Mouse (Mus musculus): ENCODE data around the gene Jdp2. TPM values are rescaled to one million over a fixed set of nuclear protein-coding genes. Genes with fewer than 3 reads are reported as not detected.

Gene Jdp2
- polyA plus RNA-seq, 1 experiment from 2014 or later: 50.7 TPM

DNA sequence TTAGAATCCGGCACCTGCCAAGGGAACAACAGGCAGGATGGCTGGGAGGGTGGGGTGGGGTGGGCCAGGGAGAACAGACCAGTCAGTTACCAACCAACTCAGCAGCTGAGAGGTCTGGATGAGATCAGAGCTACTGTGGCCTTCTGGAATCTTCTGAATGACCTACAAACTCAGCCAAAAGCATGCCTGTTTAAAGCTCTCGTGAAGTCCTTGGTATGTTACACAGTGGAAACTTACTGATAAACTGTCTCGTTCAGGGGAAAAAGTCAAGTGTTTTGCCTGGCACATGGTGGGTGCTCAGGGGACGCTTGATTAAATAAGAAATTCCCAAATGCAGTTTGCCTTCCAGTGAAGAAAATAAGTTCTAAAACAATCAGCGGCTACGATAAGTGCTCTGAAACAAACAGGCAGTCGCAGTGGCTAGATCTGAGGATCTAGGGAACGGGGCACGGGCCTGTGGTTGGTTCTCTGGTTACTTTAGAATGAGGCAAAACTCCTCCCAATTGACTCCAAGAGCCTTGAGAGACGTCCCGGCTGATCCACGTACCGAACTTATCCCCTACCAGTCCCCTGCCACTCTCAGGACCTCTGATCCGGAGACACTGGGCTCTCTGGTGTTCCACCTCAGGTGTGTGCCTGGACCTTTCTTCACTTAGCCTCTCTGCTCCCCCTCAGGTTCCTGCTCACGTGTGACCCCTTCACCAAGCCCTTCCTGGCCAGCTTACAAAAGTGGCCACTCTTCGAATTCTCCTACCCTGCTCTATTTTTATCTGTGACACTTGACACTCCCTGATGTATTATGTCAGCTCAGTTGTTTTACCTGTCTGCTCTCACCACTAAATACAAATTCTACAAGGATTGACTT is 85.8 kb downstream of the Jdp2 start:
- DNase-seq (ENCODE audit: low read depth, low spot score) (no peak), ATAC-seq (no peak)
- TF ChIP-seq CTCF (IDR thresholded peaks at IDR 0.05): no peak
- H3K27me3 ChIP-seq: peaks cover 9% of the 10 kb centered on the region
- ChIA-PET CTCF (no interaction called here), POLR2A (no interaction called here)
- in situ Hi-C loops (cut with MboI; ENCODE audit: low pct_unique_long_range_greater_than_20kb): no loop called here

GRCm38 (mm10) chr12:85686466-85687216 is 87.8 kb downstream of the Jdp2 start, which contains the start of gene Batf:
Batf (plus strand) TSS chr12:85686669.
- POLR2A ChIA-PET: interaction anchor here (1.2 kb wide), 1 partner anchor 11 kb away, joined by 3 read pairs; no protein-coding TSS in a partner anchor
- H3K27me3 ChIP-seq: peaks cover 22% of the 10 kb centered on the region
- in situ Hi-C loops (cut with MboI; ENCODE audit: low pct_unique_long_range_greater_than_20kb): no loop called here
- TF ChIP-seq CTCF (IDR thresholded peaks at IDR 0.05): no peak
- CTCF ChIA-PET: interaction anchor here (1.4 kb wide), 1 partner anchor 40 kb away, joined by 3 read pairs; no protein-coding TSS in a partner anchor
- DNase-seq (ENCODE audit: low read depth, low spot score): no peak
- no peak for ATAC-seq

DNA sequence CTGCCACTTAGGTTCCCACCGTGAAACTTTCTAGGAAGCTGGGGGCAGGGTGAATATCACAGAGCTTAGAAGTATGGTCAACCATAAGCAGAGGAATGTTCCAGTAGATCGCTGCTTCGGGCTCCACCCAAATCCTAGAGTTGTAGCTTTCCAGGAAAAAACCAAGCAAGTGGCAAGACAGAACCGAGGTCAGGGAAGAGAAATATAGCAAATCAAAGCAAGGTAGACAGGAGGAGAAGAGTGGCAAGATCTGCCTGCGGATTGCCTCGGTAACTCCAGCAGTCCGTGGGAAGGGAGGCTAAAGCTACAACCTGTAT is 88.3 kb downstream of the Jdp2 start:
- peaks cover 22% of the 10 kb centered on the region for H3K27me3 ChIP-seq
- ChIA-PET POLR2A (interaction anchor here (1.2 kb wide), 1 partner anchor 11 kb away, joined by 3 read pairs; no protein-coding TSS in a partner anchor), CTCF (interaction anchor here (1.4 kb wide), 1 partner anchor 41 kb away, joined by 3 read pairs; no protein-coding TSS in a partner anchor)
- ATAC-seq (no peak), DNase-seq (ENCODE audit: low read depth, low spot score) (no peak)
- in situ Hi-C loops (cut with MboI; ENCODE audit: low pct_unique_long_range_greater_than_20kb): no loop called here
- TF ChIP-seq CTCF (IDR thresholded peaks at IDR 0.05): no peak

DNA sequence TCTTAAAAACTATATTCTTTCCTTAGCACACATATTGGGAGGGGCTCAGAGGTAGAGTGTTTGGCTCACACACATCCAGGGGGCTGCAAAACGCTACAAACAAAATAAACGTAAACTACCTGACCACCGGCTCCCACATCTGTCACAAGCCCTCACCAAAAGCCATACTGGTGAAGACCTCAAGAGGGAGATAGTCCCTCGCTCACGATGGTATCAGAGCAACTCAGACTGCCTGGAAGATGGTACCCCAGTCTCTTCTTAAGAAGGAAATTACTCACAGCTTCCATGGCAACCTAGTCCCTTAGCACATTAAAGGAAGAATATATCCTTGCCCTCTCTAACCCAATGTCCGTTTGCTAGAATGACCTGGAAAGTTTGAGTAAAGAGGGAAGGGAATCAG is 89.0 kb downstream of the Jdp2 start:
- ChIA-PET CTCF (no interaction called here), POLR2A (no interaction called here)
- TF ChIP-seq CTCF (IDR thresholded peaks at IDR 0.05): no peak
- no peak for DNase-seq (ENCODE audit: low read depth, low spot score)
- peaks cover 22% of the 10 kb centered on the region for H3K27me3 ChIP-seq
- ATAC-seq: no peak
- in situ Hi-C loops (cut with MboI; ENCODE audit: low pct_unique_long_range_greater_than_20kb): no loop called here

Other genes starting within 250 kb of the Jdp2 start
- gene Tmed10, start 224.2 kb upstream of the Jdp2 start, polyA plus RNA-seq (2021): 238 TPM
- gene Fos, start 125.1 kb upstream of the Jdp2 start, polyA plus RNA-seq (2021): 678 TPM
- not detected for gene Batf, start 87.6 kb downstream of the Jdp2 start, polyA plus RNA-seq (2021)
- gene Flvcr2, start 147.5 kb downstream of the Jdp2 start, polyA plus RNA-seq (2021): 0.21 TPM
- 47.6 TPM for gene Erg28, start 225.5 kb downstream of the Jdp2 start, polyA plus RNA-seq (2021)
- 14.5 TPM for gene Ttll5, start 225.6 kb downstream of the Jdp2 start, polyA plus RNA-seq (2021)